Mouse (Mus musculus): Measurements from ENCODE around the gene Olfr572. TPM values are rescaled to one million over a fixed set of nuclear protein-coding genes. Genes with fewer than 3 reads are reported as not detected.

The Olfr572 gene
- polyA plus RNA-seq, 1 experiment from 2014 or later, result not detected

- H3K36me3 ChIP-seq, result no peaks in the 10 kb centered on the region
- H3K27me3 ChIP-seq (ENCODE audit: low read depth, poor library complexity, severe bottlenecking), result no peaks in the 10 kb centered on the region
- WGBS, result 66% methylated on average over 1 of the region's 1 CpGs
- H3K9me3 ChIP-seq (replicated peaks), result no peaks in the 10 kb centered on the region
- no peaks in the 10 kb centered on the region for H3K4me1 ChIP-seq
- no peak within 1 kb of the TSS for H3K27ac ChIP-seq
- H3K4me3 ChIP-seq, result no peak within 1 kb of the TSS
- DNase-seq (ENCODE audit: low spot score), result no peak
Measured at GRCm38 (mm10) chr7:102958593-102958992, 34.4 kb downstream of the Olfr572 start, which contains the start of gene Olfr575. Olfr575 (minus strand) TSS chr7:102958775.

DNA sequence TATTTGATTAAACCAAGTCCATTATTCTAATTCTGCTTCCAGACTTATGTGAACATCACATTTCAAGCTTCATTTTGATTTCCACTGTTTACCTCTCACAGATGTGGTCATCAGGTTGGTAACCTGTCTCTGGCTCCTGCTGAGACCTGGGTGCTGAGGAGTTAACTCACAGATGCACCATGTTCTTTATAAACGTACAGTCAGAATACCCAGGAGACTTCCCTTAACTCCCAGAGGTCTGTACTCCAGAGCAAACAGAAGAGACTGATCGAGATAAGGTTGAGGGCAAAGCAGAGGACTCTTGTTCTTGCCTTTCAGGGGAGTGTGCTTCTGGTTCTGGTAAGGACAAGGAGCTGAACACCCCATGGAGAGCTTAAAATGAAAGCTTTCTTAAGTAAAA is 38.2 kb downstream of the Olfr572 start, which contains the start of gene Olfr576:
Olfr576 (plus strand) TSS at position 301 of the 400 bp plus-strand sequence.
- no peaks in the 10 kb centered on the region for H3K9me3 ChIP-seq (replicated peaks)
- no peak for DNase-seq (ENCODE audit: low spot score)
- H3K4me1 ChIP-seq, result no peaks in the 10 kb centered on the region
- no peaks in the 10 kb centered on the region for H3K36me3 ChIP-seq
- H3K27ac ChIP-seq, result no peak within 1 kb of the TSS
- WGBS, result 63% methylated on average over 2 of the region's 2 CpGs
- H3K27me3 ChIP-seq (ENCODE audit: low read depth, poor library complexity, severe bottlenecking), result no peaks in the 10 kb centered on the region
- no peak within 1 kb of the TSS for H3K4me3 ChIP-seq

DNA sequence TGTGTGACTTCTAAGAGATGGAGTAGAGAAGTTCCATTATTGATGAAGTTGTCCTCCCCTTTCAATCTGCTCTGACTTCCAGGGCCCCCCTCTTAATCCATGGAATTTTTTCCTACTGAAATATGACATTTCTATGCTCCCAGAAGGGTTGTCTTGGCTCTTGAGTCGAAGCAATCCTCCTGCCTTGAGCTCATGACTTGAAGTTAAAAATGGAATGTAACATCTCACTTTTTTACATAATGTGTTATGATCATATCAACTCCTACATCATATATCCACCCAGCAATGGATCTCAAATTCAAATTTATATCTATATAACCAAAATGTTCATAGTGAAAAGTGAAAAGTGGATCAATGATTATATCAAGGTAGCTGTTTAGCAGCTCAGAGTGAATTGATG is 50.2 kb downstream of the Olfr572 start:
- no peak for DNase-seq (ENCODE audit: low spot score)
- no peak overlapping the region for H3K4me3 ChIP-seq
- H3K27ac ChIP-seq, result no peak overlapping the region
- no peaks in the 10 kb centered on the region for H3K9me3 ChIP-seq (replicated peaks)
- 65% methylated on average over 1 of the region's 1 CpGs for WGBS
- no peaks in the 10 kb centered on the region for H3K4me1 ChIP-seq
- no peaks in the 10 kb centered on the region for H3K27me3 ChIP-seq (ENCODE audit: low read depth, poor library complexity, severe bottlenecking)
- H3K36me3 ChIP-seq, result no peaks in the 10 kb centered on the region

DNA sequence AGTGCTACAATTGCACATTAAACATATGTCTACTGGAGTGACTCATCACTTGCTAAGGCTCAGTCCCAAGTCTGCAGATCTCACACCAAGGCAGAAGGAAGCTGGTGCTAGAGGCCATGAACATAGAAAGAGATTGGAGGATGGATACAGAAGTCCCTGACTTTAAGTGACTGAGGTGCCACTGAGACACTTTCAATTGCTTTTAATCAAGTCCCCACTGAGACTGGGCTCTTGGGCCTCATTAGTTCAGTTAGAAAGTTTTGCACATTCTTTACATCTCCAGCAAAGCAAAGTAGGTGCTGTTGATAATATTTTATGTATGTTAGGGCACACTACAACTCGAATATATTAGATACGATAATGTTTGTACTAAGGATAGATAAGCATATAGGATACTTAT is 51.6 kb downstream of the Olfr572 start, which contains the start of gene Olfr577:
Olfr577 (minus strand) TSS at position 101 of the 400 bp plus-strand sequence.
- Histone ChIP-seq H3K4me3 (no peak within 1 kb of the TSS), H3K36me3 (no peaks in the 10 kb centered on the region), H3K9me3 (replicated peaks) (no peaks in the 10 kb centered on the region), H3K4me1 (no peaks in the 10 kb centered on the region), H3K27ac (no peak within 1 kb of the TSS), H3K27me3 (ENCODE audit: low read depth, poor library complexity, severe bottlenecking) (no peaks in the 10 kb centered on the region)
- no peak for DNase-seq (ENCODE audit: low spot score)
- 89% methylated on average over 2 of the region's 2 CpGs for WGBS

Other genes with a start within 250 kb of the Olfr572 start
- gene Trim68, start 237.1 kb upstream of the Olfr572 start, polyA plus RNA-seq (2016; fragmentation: Nextera tagmentation; extraction: Ambion mirVana), result 7.8 and 13.0 TPM in 2 replicates
- not detected in 2 replicates for gene Olfr557, start 228.5 kb upstream of the Olfr572 start, polyA plus RNA-seq (2016; fragmentation: Nextera tagmentation; extraction: Ambion mirVana)
- not detected in 2 replicates for gene Olfr558, start 222.2 kb upstream of the Olfr572 start, polyA plus RNA-seq (2016; fragmentation: Nextera tagmentation; extraction: Ambion mirVana)
- gene Olfr33, start 205.3 kb upstream of the Olfr572 start, polyA plus RNA-seq (2016; fragmentation: Nextera tagmentation; extraction: Ambion mirVana), result not detected in 2 replicates
- gene Olfr559, start 196.9 kb upstream of the Olfr572 start, polyA plus RNA-seq (2016; fragmentation: Nextera tagmentation; extraction: Ambion mirVana), result not detected in 2 replicates
- not detected in 2 replicates for gene Olfr560, start 165.0 kb upstream of the Olfr572 start, polyA plus RNA-seq (2016; fragmentation: Nextera tagmentation; extraction: Ambion mirVana)
- not detected in 2 replicates for gene Olfr78, start 164.9 kb upstream of the Olfr572 start, polyA plus RNA-seq (2016; fragmentation: Nextera tagmentation; extraction: Ambion mirVana)
- not detected in 2 replicates for gene Olfr561, start 153.2 kb upstream of the Olfr572 start, polyA plus RNA-seq (2016; fragmentation: Nextera tagmentation; extraction: Ambion mirVana)
- gene Olfr564, start 120.9 kb upstream of the Olfr572 start, polyA plus RNA-seq (2016; fragmentation: Nextera tagmentation; extraction: Ambion mirVana), result not detected in 2 replicates
- not detected in 2 replicates for gene Olfr566, start 65.6 kb upstream of the Olfr572 start, polyA plus RNA-seq (2016; fragmentation: Nextera tagmentation; extraction: Ambion mirVana)
- not detected in 2 replicates for gene Olfr568, start 47.3 kb upstream of the Olfr572 start, polyA plus RNA-seq (2016; fragmentation: Nextera tagmentation; extraction: Ambion mirVana)
- gene Olfr569, start 33.5 kb upstream of the Olfr572 start, polyA plus RNA-seq (2016; fragmentation: Nextera tagmentation; extraction: Ambion mirVana), result not detected in 2 replicates
- gene Olfr570, start 29.8 kb upstream of the Olfr572 start, polyA plus RNA-seq (2016; fragmentation: Nextera tagmentation; extraction: Ambion mirVana), result not detected in 2 replicates
- gene Olfr571, start 6.9 kb upstream of the Olfr572 start, polyA plus RNA-seq (2016; fragmentation: Nextera tagmentation; extraction: Ambion mirVana), result not detected in 2 replicates
- gene Olfr573-ps1, start 18.2 kb downstream of the Olfr572 start, polyA plus RNA-seq (2016; fragmentation: Nextera tagmentation; extraction: Ambion mirVana), result not detected in 2 replicates
- gene Olfr574, start 24.1 kb downstream of the Olfr572 start, polyA plus RNA-seq (2016; fragmentation: Nextera tagmentation; extraction: Ambion mirVana), result not detected in 2 replicates
- not detected in 2 replicates for gene Olfr575, start 34.4 kb downstream of the Olfr572 start, polyA plus RNA-seq (2016; fragmentation: Nextera tagmentation; extraction: Ambion mirVana)
- gene Olfr576, start 38.3 kb downstream of the Olfr572 start, polyA plus RNA-seq (2016; fragmentation: Nextera tagmentation; extraction: Ambion mirVana), result not detected in 2 replicates
- gene Olfr577, start 51.5 kb downstream of the Olfr572 start, polyA plus RNA-seq (2016; fragmentation: Nextera tagmentation; extraction: Ambion mirVana), result not detected in 2 replicates
- not detected in 2 replicates for gene Olfr578, start 64.9 kb downstream of the Olfr572 start, polyA plus RNA-seq (2016; fragmentation: Nextera tagmentation; extraction: Ambion mirVana)
- gene Olfr582, start 113.6 kb downstream of the Olfr572 start, polyA plus RNA-seq (2016; fragmentation: Nextera tagmentation; extraction: Ambion mirVana), result not detected in 2 replicates
- not detected in 2 replicates for gene Olfr583, start 126.9 kb downstream of the Olfr572 start, polyA plus RNA-seq (2016; fragmentation: Nextera tagmentation; extraction: Ambion mirVana)
- gene Olfr584, start 157.5 kb downstream of the Olfr572 start, polyA plus RNA-seq (2016; fragmentation: Nextera tagmentation; extraction: Ambion mirVana), result not detected in 2 replicates
- not detected in 2 replicates for gene Olfr585, start 173.3 kb downstream of the Olfr572 start, polyA plus RNA-seq (2016; fragmentation: Nextera tagmentation; extraction: Ambion mirVana)
- not detected in 2 replicates for gene Olfr586, start 201.2 kb downstream of the Olfr572 start, polyA plus RNA-seq (2016; fragmentation: Nextera tagmentation; extraction: Ambion mirVana)
- gene Olfr588-ps1, start 216.5 kb downstream of the Olfr572 start, polyA plus RNA-seq (2016; fragmentation: Nextera tagmentation; extraction: Ambion mirVana), result not detected in 2 replicates
- gene Olfr589, start 231.9 kb downstream of the Olfr572 start, polyA plus RNA-seq (2016; fragmentation: Nextera tagmentation; extraction: Ambion mirVana), result not detected in 2 replicates

All from limb, embryonic 10.5 days (tissue).